Mouse (Mus musculus) gastrocnemius, postnatal 10 days (tissue): Measurements from ENCODE around the gene Mfge8. TPM values are rescaled to one million over a fixed set of nuclear protein-coding genes. Genes with fewer than 3 reads are reported as not detected.
A peak's percentile ranks its signal among the peaks of the same experiment; 100 is the strongest.

Source experiments
- DNase-seq: peaks from one replicate; pipeline ENCODE4 v3.0.0; 2021; ENCODE audit warnings: mixed read lengths
- long read RNA-seq, 2 experiments: library from polyadenylated mRNA; stranded (forward); transcript quantifications; one replicate each; pipeline ENCODE4 v2.0.0; 2021
- total RNA-seq, 2 experiments: library from RNA; stranded (reverse); gene quantifications; 2 replicates each; pipeline ENCODE4 v1.2.3; 2021

Gene Mfge8
- total RNA-seq = 10 to 100 TPM; 75.9 to 82.3 TPM
- long read RNA-seq, experiment 1, transcript Mfge8-201 (10 exons, 2,125 nt) = minor isoform, 36 of 181 reads
- long read RNA-seq, experiment 1, transcript Mfge8-202 (9 exons, 2,008 nt) = major isoform, 133 of 181 reads
- long read RNA-seq, experiment 1, partial matches to known transcripts = 2 of 181 reads
- long read RNA-seq, experiment 1, other reads (novel, unspliced or antisense) = 5 of 181 reads
- long read RNA-seq, experiment 2, transcript Mfge8-202 (9 exons, 2,008 nt) = major isoform, 119 of 156 reads
- long read RNA-seq, experiment 2, transcript Mfge8-201 (10 exons, 2,125 nt) = minor isoform, 26 of 156 reads
- long read RNA-seq, experiment 2, partial matches to known transcripts = 5 of 156 reads
- long read RNA-seq, experiment 2, other reads (novel, unspliced or antisense) = 1 of 156 reads

DNA sequence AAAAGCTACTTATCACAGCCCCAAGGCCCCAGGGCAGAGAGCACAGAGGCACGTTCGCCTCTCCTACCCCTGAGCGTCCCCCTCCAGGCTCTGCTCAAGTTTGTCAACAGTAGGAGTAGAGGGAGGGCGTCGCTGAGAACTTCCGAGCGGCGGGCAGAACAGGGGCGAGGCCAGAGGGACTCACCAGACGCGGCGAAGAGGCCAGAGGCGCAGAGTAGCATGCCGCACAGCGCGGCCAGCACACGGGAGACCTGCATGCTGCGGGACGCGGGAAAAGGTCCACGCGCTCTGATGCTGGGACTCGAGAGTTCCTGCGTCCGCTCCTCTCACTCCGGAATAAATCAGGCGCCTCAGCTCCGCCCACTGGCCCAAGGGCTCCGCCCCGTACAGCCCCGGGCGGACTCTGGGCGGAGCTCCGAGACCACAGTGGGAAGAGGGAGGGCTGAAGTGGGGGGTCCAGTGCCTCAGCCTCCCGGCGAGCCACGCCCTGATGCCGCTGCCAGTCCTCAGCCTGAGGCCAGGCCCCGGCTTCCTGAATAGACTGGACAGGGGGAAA, at the start of gene Mfge8:
Mfge8 (minus strand) TSS at position 350 of the 556 bp plus-strand sequence.
- DNase-seq = peak; percentile 90

DNA sequence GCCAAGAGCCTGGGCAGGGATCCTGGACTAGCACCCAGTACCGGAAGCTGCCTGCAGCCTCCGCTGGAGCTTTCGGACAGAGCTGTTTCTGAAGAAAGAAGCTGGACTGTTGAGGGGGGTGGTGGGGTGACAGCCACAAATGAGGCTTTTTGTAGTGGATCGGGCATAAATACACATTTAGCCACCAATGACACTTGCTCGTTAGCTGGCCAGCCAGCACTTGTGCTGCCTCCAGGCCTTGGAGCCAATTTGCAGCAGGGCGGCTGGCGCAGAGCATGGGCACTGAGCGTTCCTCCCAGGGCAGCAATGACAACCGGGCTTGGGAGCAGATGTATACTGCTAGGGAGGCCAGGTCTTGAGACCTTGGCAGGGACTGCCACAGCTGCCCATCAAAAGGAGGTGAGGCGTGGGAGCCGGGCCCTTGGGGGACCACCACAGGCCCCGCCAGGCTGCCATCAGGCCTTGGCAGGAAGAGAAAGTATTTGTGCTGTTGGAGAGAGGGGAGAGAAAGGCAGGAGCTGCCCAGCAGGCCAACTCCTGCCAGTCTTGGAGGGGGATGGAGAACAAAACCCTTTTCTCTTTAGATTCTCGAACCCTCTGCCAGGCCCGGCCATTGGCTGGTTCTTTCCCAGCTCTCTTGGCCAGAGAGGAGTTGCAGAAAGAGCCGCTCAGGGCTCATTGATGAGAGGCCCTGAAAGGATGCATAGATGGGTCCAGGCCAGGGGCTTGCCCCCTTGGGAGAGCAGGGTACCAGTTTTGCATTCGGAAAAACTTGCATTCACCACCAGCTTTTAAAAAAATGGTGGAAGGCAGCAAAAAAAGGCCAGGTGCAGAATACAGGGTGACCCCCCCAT, 45.9 kb upstream of the Mfge8 start:
- peak; percentile 13 for DNase-seq

DNA sequence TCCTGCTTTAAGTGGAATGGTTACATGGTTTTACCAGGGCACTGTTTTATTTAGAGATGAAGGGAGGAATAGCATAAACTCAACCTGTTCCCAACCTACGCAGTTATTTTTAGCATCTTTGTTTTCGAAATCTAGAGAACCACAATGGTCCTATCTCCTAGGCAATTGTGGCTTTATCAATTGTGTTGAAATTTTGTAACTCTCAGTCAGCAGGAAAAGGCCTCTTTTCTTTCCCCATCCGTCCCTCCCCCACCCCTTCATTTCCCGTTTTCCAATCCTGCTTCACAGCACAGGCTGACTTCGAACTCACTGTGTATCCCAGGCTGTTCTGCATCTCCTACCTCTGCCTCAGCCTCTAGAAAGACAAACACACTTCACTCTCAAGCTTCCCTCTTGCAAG, 45.1 kb upstream of the Mfge8 start:
- DNase-seq = no peak

- no peak for DNase-seq
Measured at GRCm38 (mm10) chr7:79191501-79191900, 42.6 kb upstream of the Mfge8 start.

GRCm38 (mm10) chr7:79190592-79190991, 41.7 kb upstream of the Mfge8 start:
- DNase-seq = no peak

- DNase-seq = no peak
Measured at GRCm38 (mm10) chr7:79189211-79189610, 40.4 kb upstream of the Mfge8 start.

GRCm38 (mm10) chr7:79187591-79187990, 38.7 kb upstream of the Mfge8 start:
- no peak for DNase-seq

GRCm38 (mm10) chr7:79183417-79183816, 34.6 kb upstream of the Mfge8 start:
- no peak for DNase-seq

DNA sequence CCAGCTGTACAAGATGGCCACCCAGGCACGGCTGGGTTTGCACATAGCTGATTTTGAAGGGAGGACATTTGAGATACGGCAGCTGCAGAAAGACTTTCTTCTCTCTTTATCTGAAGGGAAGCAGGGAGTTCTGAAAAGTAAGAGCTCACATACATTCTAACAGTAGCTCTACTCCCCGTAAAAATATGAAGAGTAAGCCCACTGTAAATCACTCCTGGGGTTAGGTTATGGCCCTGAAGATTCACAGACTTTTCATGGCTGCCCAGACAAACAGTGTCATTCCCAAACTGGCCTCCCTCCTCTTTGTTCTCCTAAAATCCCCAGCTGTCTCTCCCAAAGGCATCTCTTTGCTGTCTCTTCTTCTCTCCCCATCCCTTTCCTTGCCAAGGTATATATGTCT, 24.9 kb upstream of the Mfge8 start:
- no peak for DNase-seq

- DNase-seq = no peak
Measured at GRCm38 (mm10) chr7:79171782-79172181, 22.9 kb upstream of the Mfge8 start.

DNA sequence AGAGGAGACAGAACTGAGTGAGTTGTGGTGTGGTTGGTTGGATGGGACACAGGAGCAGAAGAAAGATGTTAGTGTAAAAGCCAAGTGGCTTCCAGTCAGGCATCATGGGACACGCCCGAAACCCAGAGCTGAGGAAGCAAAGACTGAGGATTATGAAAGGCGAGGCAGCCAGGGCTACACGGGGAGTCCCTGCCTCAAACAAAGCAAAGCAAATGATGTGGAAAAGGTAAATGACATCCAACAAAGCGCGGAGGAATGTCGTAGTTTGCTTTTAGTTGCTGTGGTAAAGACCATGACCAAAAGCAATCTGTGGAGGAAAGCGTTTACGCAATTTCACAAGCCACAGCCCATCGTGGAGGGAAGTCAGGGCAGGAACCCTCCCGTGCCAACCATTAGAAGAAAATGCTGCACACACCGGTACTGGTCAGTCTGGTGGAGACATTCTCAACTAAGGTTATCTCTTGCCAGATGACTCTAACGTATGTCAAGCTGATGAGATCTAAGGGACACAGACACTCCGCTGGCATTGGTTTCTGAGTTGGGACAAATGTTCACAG, 18.2 kb upstream of the Mfge8 start:
- DNase-seq = no peak

GRCm38 (mm10) chr7:79159406-79159805, 10.5 kb upstream of the Mfge8 start:
- no peak for DNase-seq

- DNase-seq = no peak
Measured at GRCm38 (mm10) chr7:79149522-79149921, 662 bp upstream of the Mfge8 start.

- DNase-seq = no peak
Measured at GRCm38 (mm10) chr7:79147931-79148653, 768 bp downstream of the Mfge8 start.

- no peak for DNase-seq
Measured at GRCm38 (mm10) chr7:79147011-79147837, 1.6 kb downstream of the Mfge8 start.

GRCm38 (mm10) chr7:79140897-79141296, 8.0 kb downstream of the Mfge8 start:
- peak; percentile 86 for DNase-seq

DNA sequence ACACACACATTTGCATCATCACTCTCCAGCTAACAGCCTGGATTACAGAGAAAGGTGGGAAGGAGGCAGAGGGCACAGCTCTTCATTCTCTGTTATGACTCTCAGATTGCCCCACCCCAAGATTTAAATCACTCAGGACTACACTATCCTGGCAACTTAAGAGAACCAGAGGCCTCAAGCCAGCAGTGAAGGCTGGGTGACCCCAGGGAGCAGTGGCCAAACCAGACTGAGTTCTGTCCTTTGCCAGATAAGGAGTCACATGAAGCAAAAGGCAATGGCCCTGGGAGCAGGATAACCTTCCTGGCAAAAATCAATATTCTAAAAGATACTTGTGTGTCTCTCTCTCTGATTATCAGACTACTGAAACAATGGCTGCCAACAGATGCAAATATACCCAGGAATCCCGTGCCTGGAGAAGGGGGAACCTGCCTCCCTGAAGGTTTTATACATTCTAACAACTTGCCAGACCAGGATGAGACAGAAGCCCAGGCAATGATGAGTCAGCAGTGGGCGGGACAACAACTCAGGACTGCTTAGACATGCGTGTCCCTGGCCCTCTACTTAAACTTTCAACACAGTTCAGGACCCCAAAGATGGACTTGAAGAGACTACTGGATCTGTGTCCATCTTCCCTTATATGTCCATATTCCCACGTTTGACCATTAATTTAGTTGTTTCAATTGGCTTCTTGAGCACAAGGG, 8.8 kb downstream of the Mfge8 start:
- no peak for DNase-seq

- no peak for DNase-seq
Measured at GRCm38 (mm10) chr7:79139328-79139824, 9.5 kb downstream of the Mfge8 start.

- no peak for DNase-seq
Measured at GRCm38 (mm10) chr7:79133391-79133790, 15.5 kb downstream of the Mfge8 start.

DNA sequence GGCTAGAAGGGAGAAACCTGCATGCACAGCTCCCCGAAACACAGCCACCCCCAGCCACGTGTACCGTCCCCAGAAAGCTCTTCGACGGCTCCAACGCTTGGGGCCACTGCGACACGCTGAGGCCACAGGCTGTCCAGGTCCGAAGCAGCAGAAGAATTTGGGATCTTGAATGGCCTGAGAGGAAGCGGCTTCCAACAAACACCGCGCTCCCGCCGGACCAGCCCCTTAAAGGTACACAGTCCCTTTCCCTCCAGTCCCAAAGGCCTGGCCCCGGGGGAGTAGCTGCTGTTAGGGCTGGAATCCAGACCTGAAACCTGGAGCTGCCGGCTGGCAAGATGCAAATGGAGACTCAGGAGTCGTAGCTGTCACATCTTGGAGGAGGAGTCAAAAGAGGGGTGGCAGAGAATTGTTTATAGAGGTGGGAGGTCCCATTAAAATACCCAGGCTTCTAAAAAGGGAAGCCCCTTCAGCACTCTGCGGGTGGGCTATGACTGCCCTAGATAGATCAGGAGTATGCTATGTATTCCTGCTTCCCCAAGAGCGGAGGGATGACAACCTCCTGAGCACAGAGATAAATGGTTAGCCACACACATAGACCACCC, 17.9 kb downstream of the Mfge8 start, which contains the start of gene Hapln3:
Hapln3 (minus strand) TSS at position 176 of the 602 bp plus-strand sequence.
- DNase-seq = peak; percentile 39
